Mouse (Mus musculus) midbrain, embryonic 11.5 days (tissue): Measurements from ENCODE around the gene Spn. TPM values are rescaled to one million over a fixed set of nuclear protein-coding genes. Genes with fewer than 3 reads are reported as not detected.
"Not testable (repeated sequence)": the region's sequence is repeated elsewhere in the genome, so short reads cannot be mapped to it uniquely, and the experiment has no call there.

ENCODE experiments used
- ATAC-seq: fragments of 200-750 bp; cut with Nextera tagmentation; 2 replicates; pipeline ENCODE4 v1.8.0; 2017; ENCODE audit warnings: moderate TSS enrichment, moderate library complexity; ENCODE audit not compliant: low FRiP score
- DNase-seq: peaks from one replicate; pipeline ENCODE4 v3.0.0; 2015; ENCODE audit warnings: low spot score; ENCODE audit errors: missing footprints
- H3K27ac ChIP-seq: fragments of 300-500 bp; sonication (generic); 2 replicates; pipeline ENCODE4 v1.5.1; 2014; ENCODE audit warnings: low read depth, low read length
- H3K27me3 ChIP-seq: fragments of 300-500 bp; sonication (generic); 2 replicates; pipeline ENCODE4 v1.6.1; 2014; ENCODE audit warnings: mild to moderate bottlenecking, low read length, moderate library complexity, mixed read lengths; ENCODE audit not compliant: control insufficient read depth, insufficient read depth
- H3K36me3 ChIP-seq: fragments of 300-500 bp; sonication (generic); 2 replicates; pipeline ENCODE4 v1.6.1; 2014; ENCODE audit warnings: mild to moderate bottlenecking, low read length, moderate library complexity, mixed read lengths; ENCODE audit not compliant: control insufficient read depth, insufficient read depth
- H3K4me1 ChIP-seq: fragments of 300-500 bp; sonication (generic); 2 replicates; pipeline ENCODE4 v1.6.1; 2014; ENCODE audit warnings: low read length; ENCODE audit not compliant: control insufficient read depth, insufficient read depth
- H3K4me2 ChIP-seq: fragments of 300-500 bp; sonication (generic); 2 replicates; pipeline ENCODE4 v1.6.1; 2014; ENCODE audit warnings: mild to moderate bottlenecking, moderate library complexity
- H3K4me3 ChIP-seq: fragments of 300-500 bp; sonication (generic); 2 replicates; pipeline ENCODE4 v1.5.1; 2014; ENCODE audit warnings: low read depth, low read length
- H3K9ac ChIP-seq: fragments of 300-500 bp; sonication (generic); 2 replicates; pipeline ENCODE4 v1.6.1; 2014; ENCODE audit warnings: low read length
- H3K9me3 ChIP-seq: fragments of 300-500 bp; sonication (generic); 2 replicates; pipeline ENCODE4 v1.6.1; 2016; ENCODE audit warnings: low read length; ENCODE audit not compliant: control insufficient read depth
- WGBS: fragments of 180-500 bp; shearing (Covaris S2); extraction: QIAGEN DNeasy Blood & Tissue Kit; methylation state at CpG from one replicate; pipeline ENCODE4 v1.1.7; 2014; 5-methylcytosine and 5-hydroxymethylcytosine counted together
- polyA plus RNA-seq: library from polyadenylated mRNA; unstranded; fragments of >200 nt; fragmentation: Nextera tagmentation; extraction: Ambion mirVana; gene quantifications from 2 replicates; pipeline ENCODE4 v1.2.1, GENCODE M21; 2014

The Spn gene
- 0.19 TPM in 1 of 2 replicates, not detected in the other for polyA plus RNA-seq

DNA sequence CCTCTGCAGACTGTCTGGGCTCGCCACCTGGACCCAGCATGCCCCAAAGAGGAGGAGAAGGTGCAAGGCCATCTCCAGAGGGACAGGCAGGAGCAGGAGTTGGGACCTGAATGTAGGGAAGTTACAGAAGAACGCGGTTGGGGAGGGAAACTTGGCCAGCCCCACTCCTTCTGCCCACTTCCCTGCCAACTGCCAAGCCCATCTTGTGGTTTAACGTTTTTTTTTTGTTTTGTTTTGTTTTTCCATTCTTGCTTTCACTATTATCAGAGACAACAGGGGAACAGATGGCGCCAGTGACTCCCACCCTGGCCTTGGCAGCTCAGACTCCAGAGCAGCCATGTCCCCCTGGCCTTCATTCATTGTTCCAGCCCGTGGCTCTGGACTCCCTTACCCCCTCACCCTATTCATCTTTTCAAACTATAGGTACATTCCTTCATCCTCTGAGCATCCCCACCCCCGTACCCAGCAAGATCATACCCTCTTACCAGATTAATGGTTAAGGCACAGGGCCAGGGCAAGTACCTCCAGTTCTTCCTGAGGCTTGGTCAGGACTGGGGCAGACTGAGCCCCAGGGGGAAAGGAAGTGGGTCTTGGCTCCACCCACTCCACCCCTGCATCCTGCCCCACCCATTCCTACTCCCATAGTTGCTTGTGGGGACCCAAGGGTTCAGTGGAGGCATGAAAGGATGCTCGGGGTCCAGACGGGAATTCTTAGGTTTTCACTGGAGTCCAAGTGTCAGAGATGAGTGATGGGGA, at the start of gene Spn:
Spn (minus strand) TSS at position 562 of the 756 bp plus-strand sequence.
- WGBS: 75% methylated on average over 9 of the region's 9 CpGs

DNA sequence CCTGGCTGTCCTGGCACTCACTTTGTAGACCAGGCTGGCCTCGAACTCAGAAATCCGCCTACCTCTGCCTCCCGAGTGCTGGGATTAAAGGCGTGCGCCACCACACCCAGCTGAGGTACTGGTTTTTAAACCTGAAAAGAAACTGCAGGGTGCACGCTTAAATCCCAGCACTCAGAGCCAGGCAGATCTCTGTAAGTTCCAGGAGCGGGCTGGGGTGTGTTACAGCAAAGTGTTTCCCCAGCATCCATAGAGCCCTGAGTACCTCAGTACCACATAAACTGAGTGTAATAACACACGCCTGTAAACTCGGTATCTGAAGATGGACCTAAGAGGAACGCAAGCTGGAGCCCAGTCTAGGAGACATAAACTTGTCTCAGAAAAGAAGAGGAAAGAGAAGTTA, 49.7 kb upstream of the Spn start:
- Histone ChIP-seq H3K9ac (no peak overlapping the region), H3K4me1 (no peaks in the 10 kb centered on the region), H3K27me3 (no peaks in the 10 kb centered on the region), H3K27ac (no peak overlapping the region), H3K36me3 (peaks cover 8% of the 10 kb centered on the region), H3K9me3 (no peaks in the 10 kb centered on the region), H3K4me2 (no peak overlapping the region), H3K4me3 (no peak overlapping the region)
- ATAC-seq: no peak
- 73% methylated on average over 10 of the region's 10 CpGs for WGBS
- no peak for DNase-seq

More for the DNA sequence above, at the start of gene Spn:
- DNase-seq (peak; percentile 45), ATAC-seq (no peak)
- Histone ChIP-seq H3K4me1 (no peaks in the 10 kb centered on the region), H3K36me3 (no peaks in the 10 kb centered on the region), H3K4me2 (no peak within 1 kb of the TSS), H3K27ac (no peak within 1 kb of the TSS), H3K9me3 (no peaks in the 10 kb centered on the region), H3K27me3 (no peaks in the 10 kb centered on the region), H3K9ac (no peak within 1 kb of the TSS), H3K4me3 (no peak within 1 kb of the TSS)

DNA sequence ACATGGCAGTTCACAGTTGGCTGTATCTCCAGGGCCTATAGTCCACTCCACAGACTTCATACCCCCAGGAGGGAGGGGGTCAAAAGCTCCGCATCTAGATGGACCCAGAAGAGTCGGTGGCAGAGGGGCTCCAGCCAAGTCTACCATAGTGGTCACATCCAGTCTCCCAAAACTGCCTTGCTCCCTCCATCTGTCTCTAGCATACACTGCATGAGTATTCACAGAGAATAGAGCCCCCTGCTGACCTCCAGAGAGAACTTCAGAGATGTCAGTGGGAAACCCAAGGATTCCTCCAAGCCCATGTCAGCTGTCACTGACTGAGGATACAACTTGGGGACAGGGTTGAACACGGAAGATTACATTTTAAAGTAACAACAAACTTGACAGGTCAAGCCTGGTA, 48.0 kb upstream of the Spn start:
- DNase-seq: no peak
- H3K4me3 ChIP-seq: no peak overlapping the region
- WGBS: 74% methylated on average over 3 of the region's 3 CpGs
- H3K27ac ChIP-seq: no peak overlapping the region
- H3K36me3 ChIP-seq: no peaks in the 10 kb centered on the region
- H3K4me1 ChIP-seq: no peaks in the 10 kb centered on the region
- no peak for ATAC-seq
- H3K9me3 ChIP-seq: no peaks in the 10 kb centered on the region
- H3K9ac ChIP-seq: no peak overlapping the region
- H3K27me3 ChIP-seq: no peaks in the 10 kb centered on the region
- no peak overlapping the region for H3K4me2 ChIP-seq

DNA sequence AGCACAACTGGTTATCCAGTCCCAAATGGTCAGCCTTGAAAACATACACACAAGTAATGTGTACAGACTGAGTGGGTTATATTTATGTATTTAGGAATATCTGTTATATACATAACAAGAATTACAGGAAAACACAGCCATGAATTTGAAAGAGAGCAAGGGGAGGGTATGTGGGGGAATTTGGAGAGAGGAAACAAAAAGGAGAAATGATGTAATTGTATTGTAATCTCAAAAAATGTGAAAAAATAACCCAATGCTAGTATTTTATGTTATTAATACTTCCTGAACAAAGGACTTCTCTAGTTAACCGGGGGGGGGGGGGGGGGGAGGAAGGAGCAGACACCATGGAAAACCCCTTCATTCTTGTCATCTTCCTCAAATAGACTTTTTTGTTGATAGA, 47.1 kb upstream of the Spn start:
- ATAC-seq: no peak
- WGBS: no CpG with 5 or more reads among the region's 1 CpGs

DNA sequence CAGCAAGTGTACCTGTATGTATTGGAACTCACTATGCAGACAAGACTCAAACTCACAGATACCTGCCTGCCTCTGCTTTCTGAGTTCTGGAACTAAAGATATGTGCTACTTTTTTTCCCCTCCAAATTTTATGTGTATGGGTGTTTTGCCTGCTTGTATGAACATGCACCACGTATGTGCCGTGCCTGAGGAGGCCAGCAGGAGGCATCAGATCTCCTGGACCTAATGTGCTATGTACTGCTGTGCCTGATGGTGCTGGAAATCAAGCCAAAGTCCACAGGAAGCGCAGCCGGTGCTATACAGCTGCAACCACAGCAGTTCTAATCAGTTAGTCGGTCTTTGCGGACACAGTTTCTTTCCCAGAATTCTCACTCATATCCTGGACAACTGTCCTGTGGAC, 46.2 kb upstream of the Spn start:
- H3K4me1 ChIP-seq: no peaks in the 10 kb centered on the region
- no peaks in the 10 kb centered on the region for H3K9me3 ChIP-seq
- H3K9ac ChIP-seq: no peak overlapping the region
- no peak for ATAC-seq
- H3K4me2 ChIP-seq: no peak overlapping the region
- no peak for DNase-seq
- H3K27ac ChIP-seq: no peak overlapping the region
- H3K27me3 ChIP-seq: no peaks in the 10 kb centered on the region
- 82% methylated on average over 6 of the region's 6 CpGs for WGBS
- no peaks in the 10 kb centered on the region for H3K36me3 ChIP-seq
- H3K4me3 ChIP-seq: no peak overlapping the region

More for the DNA sequence above, 47.1 kb upstream of the Spn start:
- no peak overlapping the region for H3K4me2 ChIP-seq
- H3K4me1 ChIP-seq: no peaks in the 10 kb centered on the region
- no peak overlapping the region for H3K4me3 ChIP-seq
- H3K27ac ChIP-seq: no peak overlapping the region
- DNase-seq: no peak
- no peaks in the 10 kb centered on the region for H3K9me3 ChIP-seq
- H3K36me3 ChIP-seq: no peaks in the 10 kb centered on the region
- no peaks in the 10 kb centered on the region for H3K27me3 ChIP-seq
- no peak overlapping the region for H3K9ac ChIP-seq

DNA sequence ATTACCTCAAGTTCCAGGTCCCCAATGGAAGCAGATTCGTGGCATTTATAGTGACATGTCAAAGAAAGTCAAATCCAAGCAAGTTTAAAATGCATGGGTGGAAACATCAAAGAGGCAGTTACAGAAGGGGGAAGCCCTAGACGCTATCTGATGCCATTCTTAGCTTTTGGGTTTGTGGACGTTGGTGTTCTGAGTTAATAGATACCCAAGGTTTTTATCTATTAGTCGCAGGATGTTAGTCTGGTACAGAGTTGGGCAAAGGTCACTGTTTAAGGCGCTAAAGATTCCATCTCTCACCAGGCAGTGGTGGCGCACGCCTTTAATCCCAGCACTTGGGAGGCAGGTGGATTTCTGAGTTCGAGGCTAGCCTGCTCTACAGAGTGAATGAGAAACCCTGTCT, 45.7 kb upstream of the Spn start:
- WGBS: 79% methylated on average over 8 of the region's 8 CpGs
- no peak for ATAC-seq
- H3K9ac ChIP-seq: no peak overlapping the region
- H3K27me3 ChIP-seq: no peaks in the 10 kb centered on the region
- no peak overlapping the region for H3K27ac ChIP-seq
- DNase-seq: no peak
- no peaks in the 10 kb centered on the region for H3K4me1 ChIP-seq
- H3K9me3 ChIP-seq: no peaks in the 10 kb centered on the region
- H3K4me3 ChIP-seq: no peak overlapping the region
- H3K4me2 ChIP-seq: no peak overlapping the region
- H3K36me3 ChIP-seq: no peaks in the 10 kb centered on the region

DNA sequence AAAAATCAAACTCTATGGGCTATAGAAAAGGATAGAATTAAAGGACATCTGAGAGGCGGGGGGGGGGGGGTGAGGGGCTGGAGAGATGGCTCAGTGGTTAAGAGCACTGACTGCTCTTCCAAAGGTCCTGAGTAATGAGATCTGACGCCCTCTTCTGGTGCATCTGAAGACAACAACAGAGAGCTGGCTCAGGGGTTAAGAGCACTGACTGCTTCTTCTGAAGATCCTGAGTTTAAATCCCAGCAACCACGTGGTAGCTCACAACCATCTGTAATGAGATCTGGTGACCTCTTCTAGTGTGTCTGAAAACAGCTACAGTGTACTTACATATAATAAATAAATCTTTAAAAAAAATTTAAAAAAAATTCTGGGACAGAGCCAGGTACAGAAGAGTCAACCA, 44.1 kb upstream of the Spn start:
- not testable (repeated sequence) for H3K4me2 ChIP-seq, H3K4me3 ChIP-seq, H3K27ac ChIP-seq, H3K9ac ChIP-seq, H3K27me3 ChIP-seq, H3K4me1 ChIP-seq, H3K9me3 ChIP-seq, H3K36me3 ChIP-seq, ATAC-seq
- DNase-seq: peak; percentile 75
- WGBS: 33% methylated on average over 3 of the region's 3 CpGs

DNA sequence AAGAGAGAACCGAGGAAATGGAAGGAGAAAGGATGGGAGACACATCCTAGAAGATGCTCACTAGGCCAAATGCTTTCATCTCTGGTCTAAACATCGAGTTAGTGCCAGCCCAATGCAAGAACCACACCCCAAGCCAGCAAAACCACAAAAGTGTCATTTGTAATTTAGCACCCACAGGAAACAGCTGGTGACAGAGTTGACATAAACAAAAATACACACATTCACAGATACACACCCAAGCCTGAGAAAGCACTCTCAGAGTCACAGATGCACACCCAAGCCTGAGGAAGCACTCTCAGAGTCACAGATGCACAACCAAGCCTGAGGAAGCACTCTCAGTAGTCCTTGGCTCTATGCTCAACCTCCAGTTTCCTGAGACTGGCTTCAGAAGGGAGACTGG, 43.2 kb upstream of the Spn start:
- Histone ChIP-seq H3K27me3 (no peaks in the 10 kb centered on the region), H3K27ac (no peak overlapping the region), H3K4me2 (no peak overlapping the region), H3K36me3 (no peaks in the 10 kb centered on the region), H3K9me3 (no peaks in the 10 kb centered on the region), H3K4me1 (no peaks in the 10 kb centered on the region), H3K4me3 (no peak overlapping the region), H3K9ac (no peak overlapping the region)
- DNase-seq (no peak), ATAC-seq (no peak)
- WGBS: 77% methylated on average over 2 of the region's 2 CpGs

DNA sequence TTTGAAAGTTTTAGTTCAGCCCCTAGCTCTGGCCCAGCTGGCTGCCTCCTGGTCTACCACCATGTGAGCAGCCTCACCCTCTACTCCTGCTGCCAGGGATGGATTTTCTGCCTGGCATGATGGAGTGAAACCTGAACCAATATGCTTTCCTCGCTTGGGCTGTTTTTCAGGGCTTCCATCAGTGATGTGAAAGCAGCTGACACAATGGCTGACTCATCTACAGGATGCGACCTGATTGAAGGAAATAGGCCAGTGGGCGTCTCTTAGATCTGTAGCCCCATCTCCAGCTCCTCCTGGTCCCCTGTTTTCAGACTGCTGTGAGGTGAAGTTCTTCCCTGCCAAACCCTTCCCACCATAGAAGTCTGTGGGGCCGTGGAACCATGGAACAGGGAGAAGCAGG, 39.3 kb upstream of the Spn start:
- 75% methylated on average over 4 of the region's 4 CpGs for WGBS
- DNase-seq: no peak
- Histone ChIP-seq H3K9ac (no peak overlapping the region), H3K9me3 (no peaks in the 10 kb centered on the region), H3K4me3 (no peak overlapping the region), H3K27ac (no peak overlapping the region), H3K36me3 (no peaks in the 10 kb centered on the region), H3K4me2 (no peak overlapping the region), H3K27me3 (no peaks in the 10 kb centered on the region), H3K4me1 (no peaks in the 10 kb centered on the region)
- no peak for ATAC-seq
